Mouse (Mus musculus) CD4-positive, CD25-positive, alpha-beta regulatory T cell, adult 2 months (primary cell): ENCODE measurements around the gene Arl4a.

Experiments used
- DNase-seq: peaks from one replicate; pipeline ENCODE4 v3.0.0-alpha.2; 2012; ENCODE audit warnings: low read depth, low spot score

Gene Arl4a

DNA sequence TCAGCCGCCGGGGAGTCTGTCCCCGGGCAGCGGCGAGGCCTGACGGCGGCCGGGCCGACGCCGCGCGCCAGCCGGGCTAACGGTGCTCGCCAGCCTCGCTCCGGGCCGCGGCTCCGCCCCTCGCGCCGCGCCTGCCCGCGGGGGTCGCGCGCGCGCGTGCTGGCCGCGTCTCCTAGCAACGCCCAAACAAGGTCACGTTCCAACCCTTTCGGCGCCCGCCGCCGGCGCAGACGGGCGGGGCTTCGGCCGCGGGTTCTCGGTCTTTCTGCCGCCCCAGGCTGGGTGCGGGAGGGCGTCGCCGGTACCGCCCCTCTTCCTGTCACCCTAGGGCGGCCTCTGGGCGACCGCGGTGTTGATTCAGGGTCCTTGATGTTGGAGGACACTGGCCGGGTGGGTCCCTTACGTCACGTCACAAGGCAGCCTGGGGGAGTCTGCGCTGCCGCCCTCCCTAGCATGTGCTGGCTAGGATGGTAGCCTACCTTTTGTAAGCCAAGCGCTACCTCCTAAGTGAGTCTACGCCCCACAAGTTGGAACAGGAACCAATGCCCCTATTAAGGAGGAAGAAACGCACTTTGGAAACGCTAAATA is at the start of gene Arl4a:
TSS of gene Arl4a (minus strand) at position 150 of the 588 bp plus-strand sequence.
- DNase-seq = peak; percentile 95

DNA sequence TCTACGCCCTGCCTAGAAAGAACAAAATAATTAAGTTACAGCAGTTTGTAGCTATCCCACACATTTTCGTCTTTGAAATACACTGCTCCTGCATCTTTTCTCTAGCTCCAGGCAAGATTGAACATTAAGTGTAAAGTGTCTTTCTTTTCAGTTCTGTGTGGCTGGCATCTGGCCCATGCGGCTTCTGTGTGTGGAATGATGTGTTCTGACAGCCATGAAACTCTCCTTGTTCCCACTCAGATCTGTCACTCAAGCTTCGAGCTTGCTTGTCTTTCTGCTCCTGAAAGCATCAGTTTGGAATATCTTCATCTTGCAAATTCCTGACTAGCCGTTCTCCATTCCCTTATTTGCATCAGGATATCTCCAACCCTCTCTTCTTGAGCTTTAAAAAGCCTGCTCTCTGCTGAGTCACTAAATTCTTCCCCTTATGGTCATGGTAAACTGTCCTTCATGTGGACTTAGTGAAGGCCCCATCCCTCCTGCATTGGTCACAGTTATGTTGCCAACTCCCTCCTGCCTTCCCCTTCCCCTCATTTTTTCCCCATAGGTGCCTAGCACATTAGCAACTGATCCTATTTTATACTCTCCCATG is 48.0 kb upstream of the Arl4a start:
- no peak for DNase-seq

DNA sequence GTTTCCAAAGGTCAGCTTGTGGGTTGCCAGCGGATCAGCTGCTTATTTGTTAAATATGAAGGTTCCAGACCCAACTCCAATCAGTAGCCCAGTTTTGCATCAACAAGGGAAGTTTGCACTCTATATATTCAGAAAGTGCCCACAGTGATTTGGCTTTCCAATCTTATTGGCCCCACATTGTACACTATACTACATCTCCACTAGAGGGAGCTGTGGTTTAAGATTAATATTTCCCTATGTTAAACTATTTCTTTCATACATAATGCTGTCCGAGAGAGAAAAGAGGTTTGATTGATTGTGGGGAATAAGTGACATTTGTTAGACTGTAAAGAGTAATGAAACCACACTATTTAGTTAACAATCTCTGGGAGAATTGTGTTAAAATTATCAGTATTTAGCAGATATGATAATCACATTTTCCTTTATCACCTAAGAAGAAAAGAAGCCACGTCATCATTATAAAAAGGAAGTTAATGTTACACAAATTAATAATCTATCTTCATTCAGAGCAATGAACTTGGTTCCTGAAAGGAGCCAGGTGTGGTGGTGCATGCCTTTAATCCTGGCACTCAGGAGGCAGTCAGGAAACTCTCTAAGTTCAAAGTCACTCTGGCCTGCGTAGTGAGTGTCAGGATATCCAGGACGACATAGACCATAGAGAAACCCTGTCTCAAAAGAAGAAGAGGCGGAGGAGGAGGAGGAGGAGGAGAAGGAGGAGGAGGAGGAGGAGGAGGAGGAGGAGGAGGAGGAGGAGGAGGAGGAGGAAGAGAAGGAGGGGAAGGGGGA is 44.8 kb upstream of the Arl4a start:
- peak; percentile 57 for DNase-seq

DNA sequence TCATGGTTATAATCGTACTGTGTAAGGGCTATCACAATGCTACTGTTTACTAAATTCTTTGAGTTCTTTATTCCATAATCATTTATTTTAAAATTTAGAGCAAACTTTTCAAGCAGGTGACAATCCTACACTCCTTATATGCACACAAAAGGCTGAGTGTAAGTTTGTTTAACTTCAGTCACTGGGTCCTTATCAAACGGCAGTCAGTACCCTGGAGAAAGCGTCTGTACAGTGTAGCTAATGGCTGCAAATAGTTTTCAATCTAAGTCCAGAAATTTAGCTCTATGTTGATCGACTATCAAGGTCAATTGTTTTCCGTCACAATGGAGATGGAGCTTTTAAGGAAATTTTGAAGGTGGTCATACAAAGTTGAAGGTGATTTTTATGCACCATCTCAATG is 44.2 kb upstream of the Arl4a start:
- no peak for DNase-seq

DNA sequence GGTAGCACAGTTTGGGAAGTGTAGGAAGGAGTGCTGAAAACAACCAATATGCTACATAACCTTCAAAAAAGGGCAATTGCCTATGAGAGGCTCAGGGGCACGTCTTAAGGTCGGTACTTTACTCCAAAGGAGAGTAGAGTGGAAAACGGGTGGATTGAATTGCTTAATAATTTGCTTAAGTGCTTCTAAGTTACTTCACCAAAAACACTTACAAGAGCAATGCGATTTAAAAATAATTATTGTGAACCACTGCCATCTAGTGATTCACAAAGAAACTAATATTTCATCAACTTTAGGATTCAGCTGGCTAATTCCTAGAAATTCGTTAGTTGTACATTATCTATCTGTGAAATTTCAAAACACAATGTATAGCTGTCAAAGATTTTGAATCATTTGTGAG is 35.8 kb upstream of the Arl4a start:
- DNase-seq = peak; percentile 11

DNA sequence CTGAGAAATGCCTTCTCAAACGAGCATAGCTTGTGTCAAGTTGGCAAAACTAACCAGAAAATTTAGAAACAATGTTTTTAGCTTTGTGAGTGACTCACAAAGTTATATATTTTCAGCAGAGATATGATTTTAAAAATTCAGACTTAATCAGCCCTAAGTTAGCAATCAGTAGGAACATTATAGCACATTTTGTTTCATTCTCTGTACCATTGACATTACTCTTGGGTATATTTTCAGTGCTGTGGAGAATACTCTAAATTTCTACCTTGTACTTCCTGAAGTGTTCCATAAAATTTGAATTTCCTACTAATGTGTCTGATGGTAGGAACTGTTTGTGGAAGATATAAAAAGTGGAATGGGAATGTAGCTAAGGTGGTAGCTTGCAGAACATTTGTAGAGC is 9.2 kb upstream of the Arl4a start:
- no peak for DNase-seq

DNA sequence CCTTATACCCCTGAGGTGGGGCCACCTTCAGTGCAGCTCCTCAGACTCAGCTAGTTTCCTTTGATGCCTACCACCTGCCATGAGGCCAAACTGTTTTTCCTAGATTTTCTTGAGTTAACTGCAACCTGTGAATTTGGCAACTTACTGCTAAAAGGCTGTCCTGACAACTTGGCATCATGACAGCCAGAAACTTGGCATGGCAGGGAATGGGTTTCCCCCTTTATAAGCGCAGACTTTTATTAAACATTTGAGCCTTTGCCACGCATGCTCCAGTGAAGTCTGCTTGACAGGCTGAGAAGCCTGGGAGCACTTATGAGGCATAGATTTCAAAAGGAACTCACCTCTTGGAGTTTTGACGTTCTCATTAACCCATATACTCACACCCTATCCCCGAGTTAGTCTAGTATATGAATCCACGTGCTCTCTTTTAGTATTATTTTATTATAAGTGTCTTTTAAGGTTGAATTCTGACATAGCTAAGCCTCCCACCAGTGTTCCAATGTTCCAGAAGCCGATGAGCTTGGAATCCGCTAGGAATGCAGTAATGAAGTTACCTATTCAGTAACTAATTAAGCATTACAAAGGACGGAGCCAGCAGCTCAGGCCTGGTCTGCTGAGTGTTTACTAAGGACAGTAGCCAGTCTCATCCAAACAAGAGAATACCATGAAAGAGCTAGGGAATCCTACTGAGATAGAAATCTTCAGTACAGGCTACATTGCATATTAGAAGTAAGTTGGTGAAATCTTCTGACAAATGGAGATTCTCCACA is 6.2 kb upstream of the Arl4a start:
- no peak for DNase-seq

DNA sequence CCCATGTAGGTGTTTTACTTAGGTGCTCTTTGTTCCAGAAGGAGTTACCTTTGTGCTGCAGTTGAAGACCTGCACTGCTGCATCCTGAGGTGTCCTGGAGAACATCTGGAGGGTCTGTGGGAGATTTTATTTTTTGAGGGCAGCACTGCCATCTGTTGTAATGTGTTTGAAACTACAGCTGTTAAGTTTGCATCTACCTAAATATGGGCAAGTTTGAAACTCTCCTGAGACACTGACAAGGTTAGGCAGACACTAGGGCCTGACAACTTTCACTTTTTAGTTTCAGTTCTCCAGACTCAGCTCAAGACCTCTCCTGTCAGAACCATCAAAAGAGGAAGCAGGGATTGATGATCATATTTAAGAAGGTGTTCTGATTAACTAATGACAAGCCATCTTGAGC is 2.2 kb upstream of the Arl4a start:
- DNase-seq = peak; percentile 70

DNA sequence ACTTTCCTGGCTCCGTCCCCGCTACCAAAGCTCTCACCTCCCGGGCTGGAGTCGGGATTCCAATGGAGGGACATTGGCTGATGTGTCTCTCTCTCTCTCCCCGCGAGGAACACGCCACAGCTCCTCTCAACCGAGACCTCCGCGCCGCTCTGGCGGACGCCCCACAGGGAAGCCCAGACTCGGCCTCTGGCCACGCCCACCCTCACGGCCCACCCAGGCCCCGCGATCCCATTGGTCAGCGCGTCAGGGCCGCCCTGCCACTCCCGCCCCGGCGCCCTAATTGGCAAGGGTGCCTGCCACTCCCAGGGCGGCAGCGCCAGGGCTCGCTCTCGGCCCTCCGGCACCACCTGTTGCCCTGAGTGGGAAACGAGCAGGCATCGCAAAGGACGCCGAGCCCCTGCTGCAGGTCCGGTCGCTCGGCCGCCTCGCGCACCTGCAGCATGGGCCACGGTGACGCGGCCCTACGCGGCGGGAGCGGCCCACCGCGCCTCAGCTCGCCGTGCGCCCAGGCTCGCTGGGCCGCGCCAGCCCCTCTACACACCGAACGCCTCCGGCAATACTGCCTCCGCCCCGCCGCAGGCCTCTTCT is 505 bp downstream of the Arl4a start:
- peak; percentile 98 for DNase-seq

DNA sequence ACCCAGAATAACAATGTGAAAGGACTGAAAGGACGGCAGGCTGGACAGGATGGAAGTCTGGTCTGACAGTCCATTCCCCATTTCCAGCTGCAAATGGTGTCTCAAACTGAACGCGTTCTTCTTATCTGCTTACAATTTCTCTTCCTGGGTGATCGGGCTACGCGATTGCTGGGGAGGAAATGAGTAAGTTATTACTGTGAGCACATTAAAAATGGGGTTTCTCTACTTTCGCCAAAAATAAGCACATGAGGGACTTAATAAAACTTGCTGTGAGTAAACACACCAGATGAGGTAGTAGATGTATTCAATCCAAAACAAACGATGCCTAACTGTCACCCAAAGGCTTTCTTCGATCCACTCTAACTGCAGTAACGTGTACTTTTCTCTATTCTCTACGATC is 1.2 kb downstream of the Arl4a start:
- peak; percentile 63 for DNase-seq

DNA sequence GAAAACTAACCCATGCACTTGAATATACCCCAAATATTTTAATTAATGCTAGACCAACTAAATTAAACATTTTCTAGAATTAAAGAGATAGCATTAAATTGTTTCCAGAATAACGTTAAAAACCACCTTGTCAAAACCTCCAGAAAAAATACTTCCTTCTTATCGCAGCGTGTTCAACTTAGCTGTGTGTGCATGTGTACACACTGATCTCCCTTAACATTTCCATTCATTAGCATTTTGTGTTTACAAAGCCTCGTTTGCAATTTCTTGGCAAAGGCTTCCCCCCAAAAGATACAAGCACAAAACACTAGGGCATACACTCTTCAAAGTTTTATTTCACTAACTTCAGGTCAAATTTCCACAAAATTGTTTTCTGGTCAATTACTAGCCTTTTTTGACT is 2.3 kb downstream of the Arl4a start:
- no peak for DNase-seq

DNA sequence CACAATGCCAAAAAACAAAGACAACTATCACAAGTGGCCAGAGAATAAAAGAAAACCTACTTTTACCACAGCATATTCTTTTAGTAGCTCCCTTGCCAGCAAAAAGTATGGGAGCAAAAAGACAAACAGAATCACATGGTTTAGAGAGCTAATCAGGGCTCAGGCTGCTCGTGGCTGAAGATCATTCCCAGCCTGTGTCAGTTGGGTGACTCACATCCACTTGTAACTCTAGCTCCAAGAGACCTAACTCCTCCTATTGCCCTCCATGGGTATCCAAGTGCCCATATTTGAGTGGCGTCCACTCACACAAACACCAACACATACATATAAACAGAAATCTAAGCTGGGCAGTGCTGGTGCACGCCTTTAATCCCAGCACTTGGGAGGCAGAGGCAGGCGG is 8.6 kb downstream of the Arl4a start:
- no peak for DNase-seq

DNA sequence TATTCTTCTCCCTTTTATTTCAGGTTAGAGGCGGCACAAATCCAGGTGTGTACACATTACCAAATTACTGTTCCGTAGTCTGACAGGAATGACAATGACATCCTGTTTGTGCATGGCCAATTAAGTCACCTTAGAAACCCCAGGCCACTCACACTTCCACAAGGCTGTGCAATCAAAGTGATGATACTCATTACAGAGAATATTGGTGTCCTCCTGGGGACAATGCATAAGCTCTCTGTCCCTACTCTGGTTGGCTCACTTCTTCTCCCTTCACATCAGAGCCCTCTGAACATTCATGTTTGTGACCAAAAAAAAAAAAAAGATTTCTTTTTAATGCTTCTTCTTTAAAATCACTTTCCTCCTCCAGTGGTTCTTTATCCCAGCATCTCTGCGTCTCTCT is 10.0 kb downstream of the Arl4a start:
- DNase-seq = no peak

DNA sequence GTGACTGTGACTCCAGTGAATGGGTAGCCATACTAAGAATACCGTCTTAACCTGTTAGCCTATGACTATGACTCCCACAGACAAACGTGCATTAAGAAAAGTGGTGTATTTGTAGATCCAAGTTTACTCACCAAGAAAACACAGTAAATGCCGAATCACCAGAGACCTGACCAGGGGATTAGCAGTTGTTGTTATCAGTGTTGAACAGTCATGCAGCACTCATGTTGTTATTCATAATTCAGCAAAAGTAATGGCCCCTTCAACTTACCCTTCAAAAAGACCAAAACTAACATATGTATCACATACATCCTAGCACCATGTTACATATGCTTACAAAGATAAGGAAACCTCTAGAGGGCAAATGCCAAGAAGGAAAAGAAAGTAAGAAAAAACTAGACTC is 10.4 kb downstream of the Arl4a start:
- DNase-seq = no peak

DNA sequence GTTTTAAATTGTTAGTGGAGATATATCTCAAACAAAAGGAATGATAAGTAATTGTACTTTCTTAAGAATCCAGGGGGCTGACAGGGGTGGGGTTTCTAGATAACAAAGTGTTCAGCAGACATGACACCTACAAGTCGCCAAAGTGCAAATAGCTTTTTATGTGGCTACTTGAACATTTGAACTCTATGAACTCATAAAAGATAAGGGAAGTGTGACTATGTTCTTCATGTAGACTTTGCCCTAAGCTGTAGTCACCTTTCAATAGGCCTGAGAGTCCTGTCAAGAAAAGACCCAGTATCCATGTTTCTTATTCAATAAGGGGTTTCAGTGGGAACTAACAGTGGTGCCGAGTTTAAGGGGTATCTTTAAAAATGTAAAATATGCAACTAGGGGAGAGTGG is 13.9 kb downstream of the Arl4a start:
- DNase-seq = no peak

DNA sequence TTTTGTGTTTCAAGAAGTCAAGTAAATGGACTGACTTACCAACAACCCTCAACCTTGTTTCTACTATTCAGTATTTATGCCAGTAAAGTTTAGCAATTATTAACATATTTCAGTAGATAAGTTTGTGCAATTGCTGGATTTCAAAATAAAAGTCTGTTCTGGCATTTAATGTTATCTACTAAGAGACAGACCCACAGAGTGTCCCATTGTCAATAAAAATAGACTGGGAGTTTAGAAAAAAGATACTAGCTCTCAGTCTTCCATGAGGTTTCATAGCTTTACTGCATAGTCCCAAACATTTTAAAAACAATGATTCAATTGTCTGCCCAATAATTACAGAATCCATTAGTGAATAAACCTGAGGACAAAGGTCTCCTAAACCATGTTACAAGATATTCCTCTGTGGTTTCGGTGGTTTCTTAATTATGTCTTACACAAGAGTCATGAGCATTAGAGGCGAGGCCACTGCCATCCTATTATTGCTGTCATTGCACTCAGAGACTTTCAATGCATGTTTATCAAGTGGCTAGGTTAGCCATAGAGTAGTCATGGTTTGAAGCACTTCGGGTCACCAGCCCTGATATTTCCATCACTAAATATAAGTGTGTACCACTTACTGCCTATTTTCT is 14.7 kb downstream of the Arl4a start:
- no peak for DNase-seq

DNA sequence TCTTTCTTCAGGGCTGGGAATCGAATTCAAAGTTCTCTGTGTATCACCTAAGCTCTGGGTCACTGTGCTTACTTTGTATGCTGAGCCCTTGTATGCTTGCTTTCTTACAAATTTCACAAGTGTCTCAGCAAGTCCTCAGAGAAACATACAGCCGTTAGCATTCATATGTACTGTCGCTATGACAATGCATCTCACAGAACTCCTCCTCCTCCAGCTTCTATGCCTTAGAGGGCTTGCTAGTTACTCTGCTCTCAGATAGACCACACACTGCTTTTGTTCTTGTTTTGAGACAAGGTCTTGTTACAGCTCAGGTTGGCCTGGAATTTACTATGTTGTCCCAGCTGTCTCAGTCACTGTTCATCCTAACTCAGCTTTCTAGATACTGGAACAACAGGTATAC is 15.5 kb downstream of the Arl4a start:
- DNase-seq = no peak

DNA sequence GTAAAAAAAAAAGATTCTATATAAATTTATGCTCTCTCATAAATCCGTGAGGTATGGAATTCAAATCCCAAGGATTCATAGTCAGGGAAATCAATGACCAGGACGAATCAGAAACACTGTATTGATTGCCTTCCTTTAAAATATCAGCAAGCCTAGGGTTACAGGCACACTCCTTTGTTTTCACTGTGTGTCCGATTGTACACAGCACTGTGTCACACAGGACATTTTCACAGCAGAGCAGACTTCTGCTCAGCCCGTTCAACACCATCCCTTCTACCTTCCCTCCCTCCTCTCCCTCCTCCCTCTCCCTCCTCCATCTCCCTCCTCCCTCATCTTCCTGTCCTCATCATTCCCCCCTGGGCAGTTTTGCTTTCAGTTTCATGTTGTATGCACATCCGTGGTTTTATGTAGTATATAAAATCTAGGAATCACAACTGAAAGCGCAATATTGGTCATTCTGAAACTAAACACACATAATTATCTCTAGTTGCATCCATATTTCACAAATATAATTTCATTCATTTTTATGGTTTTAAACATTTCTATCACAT is 19.8 kb downstream of the Arl4a start:
- DNase-seq = peak; percentile 63

DNA sequence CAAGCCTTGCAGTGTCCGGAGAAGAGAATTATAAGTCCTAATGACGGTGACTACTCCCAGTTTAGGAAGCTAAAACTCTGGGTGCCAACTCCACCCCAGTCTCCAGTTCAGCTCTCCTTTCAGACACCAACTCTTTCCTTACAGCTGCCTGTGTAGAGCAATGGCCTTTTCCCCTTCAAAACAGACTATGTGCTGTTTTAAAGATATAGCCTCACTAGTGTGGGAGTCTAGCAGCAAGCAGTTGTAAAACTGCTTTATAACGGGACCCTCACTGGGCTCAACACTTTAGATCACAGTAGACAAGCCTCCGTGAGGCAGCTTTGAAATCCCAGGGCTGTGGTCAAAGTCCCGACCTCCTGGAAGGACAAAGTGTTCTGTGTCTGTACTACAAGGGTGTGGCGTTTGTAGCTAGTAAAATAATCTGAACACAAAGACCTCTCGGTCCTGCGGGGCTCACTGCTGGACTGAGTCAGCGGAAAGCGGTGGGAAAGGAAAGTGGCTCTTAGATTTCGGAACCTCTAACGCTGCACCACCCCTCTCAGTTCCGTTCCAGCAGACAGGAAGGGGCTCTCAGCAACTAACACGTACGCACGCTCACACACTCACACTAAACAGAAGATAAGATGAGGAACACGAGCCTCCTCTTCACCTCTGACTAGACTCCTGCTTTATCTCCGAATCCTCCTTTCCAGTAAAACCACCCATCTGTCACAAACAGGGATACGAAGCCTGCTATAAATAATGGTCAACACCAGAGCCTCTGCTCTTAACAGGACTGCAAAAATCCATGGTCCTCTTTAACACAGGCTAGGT is 21.0 kb downstream of the Arl4a start:
- peak; percentile 73 for DNase-seq

DNA sequence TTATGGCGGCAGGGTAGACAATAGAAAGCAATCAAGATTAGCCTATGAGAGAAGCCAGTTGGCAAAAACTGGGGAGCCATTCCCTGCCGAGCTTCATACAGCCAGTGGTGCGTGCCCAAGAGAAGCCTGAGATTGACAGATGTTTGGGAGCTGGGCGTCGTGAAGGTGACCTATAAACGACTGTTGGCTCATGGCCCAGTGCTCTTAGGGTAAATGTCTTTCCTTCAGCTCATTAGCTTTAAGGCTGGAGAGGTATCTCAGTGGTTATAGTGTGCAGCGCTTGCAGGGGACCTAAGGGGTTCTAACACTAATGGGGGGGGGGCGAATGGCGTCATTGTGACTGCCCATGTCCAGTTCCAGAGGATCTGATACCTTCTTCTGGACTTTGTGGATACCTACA is 21.8 kb downstream of the Arl4a start:
- no peak for DNase-seq
